Mouse (Mus musculus) lung, adult 2 months (tissue): ENCODE measurements around the gene Smim14. TPM values are rescaled to one million over a fixed set of nuclear protein-coding genes. Genes with fewer than 3 reads are reported as not detected.

Experiments
- DNase-seq: peaks from one replicate; pipeline ENCODE4 v3.0.0; 2022
- H3K4me1 ChIP-seq: fragments of 200-500 bp; 2 replicates; pipeline ENCODE4 v1.6.1; 2011; ENCODE audit warnings: low read length; ENCODE audit not compliant: control insufficient read depth, insufficient read depth
- H3K4me3 ChIP-seq: fragments of 200-500 bp; replicated peaks from 2 replicates; pipeline ENCODE3; 2011; ENCODE audit warnings: low read depth, mild to moderate bottlenecking, control low read depth, low read length; ENCODE audit errors: extremely low read depth
- CTCF ChIP-seq: fragments of 200-500 bp; IDR thresholded peaks from 2 replicates; pipeline ENCODE4 v1.5.1; 2011; ENCODE audit warnings: mild to moderate bottlenecking, low read length, control low read depth; ENCODE audit not compliant: insufficient read depth
- POLR2A ChIP-seq: fragments of 200-500 bp; IDR thresholded peaks from 2 replicates; pipeline ENCODE4 v1.6.1; 2011; ENCODE audit warnings: low read depth, mild to moderate bottlenecking, control low read depth, low read length, borderline replicate concordance; ENCODE audit errors: extremely low read depth
- WGBS: fragments of 180-500 bp; shearing (Covaris S2); methylation state at CpG from one replicate; pipeline ENCODE4 v1.1.7; 2018; 5-methylcytosine and 5-hydroxymethylcytosine counted together
- polyA plus RNA-seq: library from polyadenylated mRNA; depleted of rRNA; stranded (reverse); fragments of >200 nt; gene quantifications from 2 replicates; pipeline ENCODE4 v1.2.3, GENCODE M21; 2012

The Smim14 gene
- polyA plus RNA-seq, 1 experiment: 157 TPM

GRCm38 (mm10) chr5:65446756-65447155 is 90.2 kb downstream of the Smim14 start:
- WGBS: 66% methylated on average over 2 of the region's 2 CpGs
- no peak overlapping the region for H3K4me3 ChIP-seq
- DNase-seq: no peak
- TF ChIP-seq CTCF: no peak
- TF ChIP-seq POLR2A: no peak
- H3K4me1 ChIP-seq: 0 out of 2 replicates have a peak, but pooled peaks cover 2% of the 10 kb centered on the region

DNA sequence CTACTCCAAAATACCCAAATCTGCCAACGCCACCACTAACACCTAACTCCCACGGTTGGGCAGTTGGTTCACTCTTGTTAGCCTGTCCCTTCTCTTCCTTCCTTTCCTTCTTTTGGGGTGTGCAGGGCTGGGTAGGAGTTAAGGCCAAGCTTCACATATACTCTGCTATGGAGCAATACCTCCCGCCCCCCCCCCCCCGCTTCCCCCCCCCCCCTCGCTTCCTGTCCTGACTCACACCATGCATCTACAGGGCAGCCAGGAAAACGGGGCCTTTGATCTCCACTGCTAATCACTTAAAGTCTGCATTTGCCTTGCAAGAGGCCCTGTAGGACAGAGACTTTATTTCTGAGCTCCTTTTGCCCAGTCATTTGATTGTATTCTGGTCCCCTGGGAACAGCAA is 92.0 kb downstream of the Smim14 start:
- DNase-seq: no peak
- H3K4me3 ChIP-seq: no peak overlapping the region
- no peak for TF ChIP-seq CTCF
- TF ChIP-seq POLR2A: no peak
- 0 out of 2 replicates have a peak, but pooled peaks cover 2% of the 10 kb centered on the region for H3K4me1 ChIP-seq
- 30% methylated on average over 4 of the region's 6 CpGs for WGBS

DNA sequence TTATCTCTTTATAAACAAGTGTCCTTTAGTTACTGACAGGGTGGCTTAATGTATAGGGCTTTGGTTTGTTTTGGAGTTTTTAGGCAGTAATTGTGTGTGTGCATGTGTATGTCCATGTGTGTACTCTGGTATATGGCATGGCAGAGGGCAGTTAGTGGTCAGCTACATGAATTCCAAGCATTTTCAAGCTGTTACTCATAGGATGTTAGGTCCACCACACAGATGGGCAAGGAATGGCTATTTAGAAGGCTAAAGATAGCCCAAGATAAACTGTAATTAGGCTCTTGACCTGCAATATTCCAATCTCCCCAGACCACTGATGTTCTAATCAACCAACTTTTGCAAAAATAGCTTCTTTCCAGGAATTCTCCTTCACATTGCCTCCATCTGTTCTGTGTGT is 98.9 kb downstream of the Smim14 start:
- no peak overlapping the region for H3K4me3 ChIP-seq
- no peak for TF ChIP-seq POLR2A
- no peak for TF ChIP-seq CTCF
- 0 out of 2 replicates have a peak, but pooled peaks cover 3% of the 10 kb centered on the region for H3K4me1 ChIP-seq
- no peak for DNase-seq

DNA sequence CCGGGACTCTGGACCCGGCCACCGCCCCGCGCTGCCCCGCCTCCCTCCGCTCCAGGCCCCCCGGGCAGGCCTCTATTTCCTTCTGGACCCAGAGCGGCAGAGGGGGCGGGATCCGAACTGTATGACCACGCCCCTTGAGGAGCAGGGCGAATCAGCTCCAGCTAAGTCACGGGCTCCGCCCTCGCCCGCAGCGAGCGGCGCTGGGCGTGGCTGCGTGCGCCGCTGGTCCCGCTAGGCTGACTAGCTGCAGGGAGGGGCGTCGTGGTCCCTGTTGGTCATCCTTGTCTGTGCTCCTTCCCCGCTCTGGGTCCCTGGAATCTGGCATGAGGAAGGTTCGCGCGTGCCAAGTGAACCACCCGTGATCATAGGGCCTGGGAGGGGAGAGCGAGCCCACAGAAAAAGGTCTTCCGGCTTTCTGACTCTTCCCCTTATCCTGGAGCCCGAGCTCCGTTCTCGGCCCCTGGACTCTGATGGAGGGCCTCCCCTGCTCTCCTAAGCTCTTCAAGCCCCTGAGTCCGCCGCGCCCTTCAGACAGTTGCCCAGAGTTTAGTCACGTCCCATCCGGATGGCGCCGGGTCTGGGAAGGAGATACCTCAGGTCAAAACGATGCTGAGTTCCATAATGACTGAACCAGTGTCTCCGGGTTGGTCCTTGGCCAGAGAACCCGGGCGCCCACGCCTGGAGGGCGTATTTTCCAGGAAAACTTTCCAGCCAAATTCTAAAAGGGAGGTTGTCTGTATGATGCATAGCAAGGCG is 101.0 kb downstream of the Smim14 start, which contains the start of gene Ugdh:
Ugdh (minus strand) TSS at position 144 of the 756 bp plus-strand sequence.
- H3K4me1 ChIP-seq: 0 out of 2 replicates have a peak, but pooled peaks cover 3% of the 10 kb centered on the region
- under 1% methylated on average over 51 of the region's 51 CpGs for WGBS
- DNase-seq: peak; percentile 95
- peak within 1 kb of the TSS; percentile 80 for H3K4me3 ChIP-seq
- no peak for TF ChIP-seq CTCF
- peak; percentile 98 for TF ChIP-seq POLR2A

DNA sequence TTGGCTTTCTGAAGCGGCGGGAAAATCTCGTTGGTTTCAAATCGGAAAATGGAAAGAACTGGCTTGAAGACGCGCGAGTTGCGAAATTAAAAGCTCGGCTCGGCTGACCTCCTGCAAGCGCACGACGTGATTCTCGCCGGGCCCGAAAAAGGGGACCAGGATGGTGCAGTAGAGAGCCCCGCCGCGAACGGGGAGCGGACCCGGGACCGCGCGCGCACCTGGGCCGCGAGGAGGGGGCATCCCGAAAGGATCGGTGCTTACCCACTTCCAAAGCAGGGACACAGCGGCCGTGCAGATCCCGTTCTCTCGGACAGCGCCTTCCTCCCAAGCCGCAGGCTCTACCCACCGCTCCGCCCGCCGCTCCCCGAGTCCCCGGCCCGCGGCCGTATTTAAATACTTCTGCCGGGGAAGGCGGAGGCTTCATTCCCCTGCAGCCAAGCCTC is 101.6 kb downstream of the Smim14 start:
- no peak for DNase-seq
- no peak for TF ChIP-seq CTCF
- peak; percentile 55; the same call in 1 of the 2 replicates for TF ChIP-seq POLR2A
- Histone ChIP-seq H3K4me3 (peak overlapping the region; percentile 75), H3K4me1 (0 out of 2 replicates have a peak, but pooled peaks cover 3% of the 10 kb centered on the region)
- under 1% methylated on average over 47 of the region's 47 CpGs for WGBS

- peak; percentile 12 for DNase-seq
- H3K4me1 ChIP-seq: 0 out of 2 replicates have a peak, but pooled peaks cover 3% of the 10 kb centered on the region
- WGBS: 11% methylated on average over 15 of the region's 15 CpGs
- H3K4me3 ChIP-seq: peak overlapping the region; percentile 75
- TF ChIP-seq POLR2A (no peak), CTCF (no peak)
These were observed 102.3 kb downstream of the Smim14 start for GRCm38 (mm10) chr5:65434471-65435362.

DNA sequence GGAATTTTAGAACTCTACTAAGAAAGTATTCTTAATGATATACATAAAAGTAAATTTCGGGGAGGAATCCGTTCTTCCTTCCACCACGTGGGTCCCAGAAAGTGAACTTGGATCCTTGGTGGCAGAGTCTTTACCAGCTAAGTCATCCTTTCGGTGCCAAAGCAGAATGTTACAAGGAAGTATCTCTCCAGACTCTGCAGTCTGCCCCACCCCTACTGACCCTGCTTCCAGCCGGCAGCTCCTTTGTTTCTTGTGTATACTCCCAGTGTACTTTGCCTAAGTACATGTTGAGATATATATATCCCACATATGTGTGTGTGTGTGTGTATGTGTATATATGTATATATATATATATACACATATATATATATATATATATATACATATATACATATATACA is 107.5 kb downstream of the Smim14 start:
- 76% methylated on average over 5 of the region's 5 CpGs for WGBS
- TF ChIP-seq POLR2A (no peak), CTCF (no peak)
- Histone ChIP-seq H3K4me1 (no peaks in the 10 kb centered on the region), H3K4me3 (no peak overlapping the region)
- DNase-seq: no peak

- WGBS: 44% methylated on average over 4 of the region's 4 CpGs
- TF ChIP-seq CTCF (no peak), POLR2A (no peak)
- DNase-seq: peak; percentile 22
- Histone ChIP-seq H3K4me1 (no peaks in the 10 kb centered on the region), H3K4me3 (no peak overlapping the region)
These were observed 108.7 kb downstream of the Smim14 start for GRCm38 (mm10) chr5:65428321-65428720.

GRCm38 (mm10) chr5:65425251-65425650 is 111.7 kb downstream of the Smim14 start:
- no peak overlapping the region for H3K4me3 ChIP-seq
- WGBS: 79% methylated on average over 5 of the region's 5 CpGs
- no peaks in the 10 kb centered on the region for H3K4me1 ChIP-seq

GRCm38 (mm10) chr5:65424215-65424614 is 112.8 kb downstream of the Smim14 start:
- 76% methylated on average over 6 of the region's 6 CpGs for WGBS
- no peak for DNase-seq

More at GRCm38 (mm10) chr5:65425251-65425650, 111.7 kb downstream of the Smim14 start:
- no peak for TF ChIP-seq CTCF
- TF ChIP-seq POLR2A: no peak
- DNase-seq: no peak

More at GRCm38 (mm10) chr5:65424215-65424614, 112.8 kb downstream of the Smim14 start:
- Histone ChIP-seq H3K4me3 (no peak overlapping the region), H3K4me1 (no peaks in the 10 kb centered on the region)
- TF ChIP-seq POLR2A: no peak
- TF ChIP-seq CTCF: no peak
